Mouse (Mus musculus) intestine, postnatal 0 days (tissue): ENCODE data around the gene Pigb. TPM values are rescaled to one million over a fixed set of nuclear protein-coding genes. Genes with fewer than 3 reads are reported as not detected.

Source experiments
- ATAC-seq: fragments of 200-750 bp; cut with Nextera tagmentation; 2 replicates; pipeline ENCODE4 v1.8.0; 2017; ENCODE audit warnings: mild to moderate bottlenecking, moderate TSS enrichment, moderate library complexity
- H3K27ac ChIP-seq: fragments of 300-500 bp; sonication (generic); 2 replicates; pipeline ENCODE4 v1.5.1; 2014; ENCODE audit warnings: mild to moderate bottlenecking, low read depth, low read length, moderate library complexity
- H3K27me3 ChIP-seq: fragments of 300-500 bp; sonication (generic); replicated peaks from 2 replicates; pipeline ENCODE4 v1.6.1; 2014; ENCODE audit warnings: low read length, mixed read lengths; ENCODE audit not compliant: control insufficient read depth, insufficient read depth
- H3K36me3 ChIP-seq: fragments of 300-500 bp; sonication (generic); 2 replicates; pipeline ENCODE4 v1.6.1; 2014; ENCODE audit warnings: mild to moderate bottlenecking, moderate library complexity; ENCODE audit not compliant: control insufficient read depth, insufficient read depth
- H3K4me1 ChIP-seq: fragments of 300-500 bp; sonication (generic); replicated peaks from 2 replicates; pipeline ENCODE4 v1.6.1; 2014; ENCODE audit warnings: antibody characterized with exemption, low read length, mixed read lengths; ENCODE audit not compliant: control insufficient read depth, insufficient read depth
- H3K4me2 ChIP-seq: fragments of 300-500 bp; sonication (generic); replicated peaks from 2 replicates; pipeline ENCODE4 v1.6.1; 2014; ENCODE audit warnings: low read depth, mild to moderate bottlenecking, moderate library complexity
- H3K4me3 ChIP-seq: fragments of 300-500 bp; sonication (generic); 2 replicates; pipeline ENCODE4 v1.5.1; 2014; ENCODE audit warnings: low read depth, low read length
- H3K9ac ChIP-seq: fragments of 300-500 bp; sonication (generic); 2 replicates; pipeline ENCODE4 v1.6.1; 2014; ENCODE audit warnings: mild to moderate bottlenecking, low read depth, low read length
- H3K9me3 ChIP-seq: fragments of 300-500 bp; sonication (generic); 2 replicates; pipeline ENCODE4 v1.6.1; 2016; ENCODE audit warnings: mixed run types; ENCODE audit not compliant: control insufficient read depth
- CTCF ChIP-seq: sonication (generic); IDR thresholded peaks from 2 replicates; pipeline ENCODE4 v1.5.1; 2016; ENCODE audit warnings: low read depth, mild to moderate bottlenecking, control low read depth, antibody characterized with exemption, moderate library complexity
- WGBS: fragments of 180-500 bp; shearing (Covaris S2); extraction: QIAGEN DNeasy Blood & Tissue Kit; methylation state at CpG from one replicate; pipeline ENCODE4 v1.1.7; 2014; 5-methylcytosine and 5-hydroxymethylcytosine counted together
- polyA plus RNA-seq: library from polyadenylated mRNA; unstranded; fragments of >200 nt; fragmentation: Nextera tagmentation; extraction: Ambion mirVana; gene quantifications from 2 replicates; pipeline ENCODE4 v1.2.1, GENCODE M21; 2015

The Pigb gene
- polyA plus RNA-seq, 1 experiment from 2014 or later: 5.9 TPM

GRCm38 (mm10) chr9:73068688-73069087 lies 28.5 kb upstream of the Pigb start:
- no peak overlapping the region for H3K4me2 ChIP-seq
- H3K9ac ChIP-seq: no peak overlapping the region
- no peaks in the 10 kb centered on the region for H3K36me3 ChIP-seq
- no peaks in the 10 kb centered on the region for H3K9me3 ChIP-seq
- peak; percentile 81 for ATAC-seq
- H3K27ac ChIP-seq: peak overlapping the region; percentile 69
- H3K4me3 ChIP-seq: no peak overlapping the region
- no peaks in the 10 kb centered on the region for H3K27me3 ChIP-seq
- H3K4me1 ChIP-seq: no peaks in the 10 kb centered on the region
- WGBS: 50% methylated on average over 6 of the region's 6 CpGs
- TF ChIP-seq CTCF: no peak

DNA sequence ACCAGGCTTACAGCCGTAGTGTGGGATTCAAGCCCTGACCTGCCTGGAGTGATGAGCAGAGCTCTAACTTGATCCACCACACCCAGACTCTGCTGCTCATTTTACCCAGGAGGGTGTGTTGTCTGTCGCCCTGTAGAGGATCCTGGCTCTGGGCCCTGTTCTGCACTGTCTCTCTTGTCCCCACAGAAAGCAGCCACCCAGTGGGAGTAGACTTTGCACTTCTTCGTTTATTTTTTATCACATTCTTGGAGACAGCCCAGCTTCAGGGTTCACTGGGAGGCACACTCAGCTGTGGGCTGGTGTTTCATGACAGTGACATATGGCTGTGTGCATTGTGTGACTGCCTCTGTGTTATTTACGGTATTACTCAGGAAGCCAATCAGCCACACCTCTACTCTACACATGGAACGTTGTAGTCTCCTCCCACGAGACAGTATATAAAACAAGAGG lies 28.1 kb upstream of the Pigb start:
- no peaks in the 10 kb centered on the region for H3K9me3 ChIP-seq
- no peaks in the 10 kb centered on the region for H3K36me3 ChIP-seq
- no peaks in the 10 kb centered on the region for H3K4me1 ChIP-seq
- peak overlapping the region; percentile 6 for H3K4me2 ChIP-seq
- no peak for TF ChIP-seq CTCF
- H3K4me3 ChIP-seq: no peak overlapping the region
- no peak overlapping the region for H3K9ac ChIP-seq
- peak overlapping the region; percentile 69 for H3K27ac ChIP-seq
- 16% methylated on average over 6 of the region's 6 CpGs for WGBS
- peak; percentile 87 for ATAC-seq
- no peaks in the 10 kb centered on the region for H3K27me3 ChIP-seq

- H3K4me3 ChIP-seq: no peak overlapping the region
- ATAC-seq: no peak
Observed at GRCm38 (mm10) chr9:73067086-73067485, 26.9 kb upstream of the Pigb start.

DNA sequence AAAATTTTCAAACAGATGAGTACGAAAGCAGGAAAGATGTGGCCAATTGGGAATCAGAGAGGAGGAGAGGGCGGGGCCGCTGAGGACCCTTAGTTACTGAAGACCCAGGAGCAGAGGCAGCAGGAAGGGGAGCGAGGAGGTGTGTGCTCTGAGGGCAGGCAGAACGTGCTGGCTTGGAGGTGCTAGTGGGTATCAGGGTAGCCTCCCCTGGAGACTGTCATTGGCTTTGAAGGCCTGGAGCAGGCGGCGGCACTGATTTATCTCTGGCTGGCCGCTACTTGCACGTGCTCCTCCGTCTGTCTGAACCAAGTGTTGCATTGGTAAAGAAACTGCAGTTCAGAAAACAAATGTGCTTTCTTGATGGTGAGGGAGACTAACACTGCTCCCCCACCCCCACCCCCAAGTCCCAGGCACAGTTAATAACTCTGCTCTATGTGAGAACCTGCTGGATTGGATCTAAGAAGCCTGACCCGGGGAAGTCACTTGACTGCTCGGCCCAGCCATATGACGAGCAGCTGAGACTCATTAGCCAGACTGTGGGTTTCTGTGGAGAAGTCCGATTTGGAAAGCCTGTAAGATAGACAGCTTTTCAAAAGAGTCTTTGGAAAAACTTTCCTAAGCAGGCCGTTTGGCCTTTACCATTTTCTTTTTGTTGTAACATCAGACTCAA lies 23.6 kb upstream of the Pigb start:
- Histone ChIP-seq H3K9ac (no peak overlapping the region), H3K4me3 (no peak overlapping the region), H3K36me3 (no peaks in the 10 kb centered on the region), H3K27me3 (no peaks in the 10 kb centered on the region), H3K27ac (no peak overlapping the region), H3K4me1 (no peaks in the 10 kb centered on the region), H3K9me3 (no peaks in the 10 kb centered on the region), H3K4me2 (no peak overlapping the region; the same call in 1 of the 2 replicates)
- 39% methylated on average over 15 of the region's 15 CpGs for WGBS
- TF ChIP-seq CTCF: no peak
- ATAC-seq: no peak

More at GRCm38 (mm10) chr9:73067086-73067485, 26.9 kb upstream of the Pigb start:
- Histone ChIP-seq H3K9me3 (no peaks in the 10 kb centered on the region), H3K27ac (no peak overlapping the region), H3K9ac (no peak overlapping the region), H3K4me1 (no peaks in the 10 kb centered on the region), H3K36me3 (no peaks in the 10 kb centered on the region), H3K27me3 (no peaks in the 10 kb centered on the region), H3K4me2 (peak overlapping the region; percentile 31)
- TF ChIP-seq CTCF: no peak
- WGBS: 36% methylated on average over 10 of the region's 10 CpGs

- Histone ChIP-seq H3K4me2 (no peak overlapping the region), H3K4me3 (no peak overlapping the region), H3K9ac (no peak overlapping the region), H3K9me3 (no peaks in the 10 kb centered on the region), H3K36me3 (no peaks in the 10 kb centered on the region), H3K27ac (no peak overlapping the region), H3K27me3 (no peaks in the 10 kb centered on the region), H3K4me1 (no peaks in the 10 kb centered on the region)
- no peak for TF ChIP-seq CTCF
- ATAC-seq: no peak
- WGBS: 90% methylated on average over 4 of the region's 4 CpGs
Observed at GRCm38 (mm10) chr9:73059224-73059623, 19.0 kb upstream of the Pigb start.

GRCm38 (mm10) chr9:73055441-73055911 lies 15.3 kb upstream of the Pigb start:
- Histone ChIP-seq H3K9me3 (no peaks in the 10 kb centered on the region), H3K4me1 (no peaks in the 10 kb centered on the region), H3K27me3 (no peaks in the 10 kb centered on the region), H3K4me2 (no peak overlapping the region), H3K9ac (no peak overlapping the region), H3K4me3 (no peak overlapping the region), H3K27ac (no peak overlapping the region), H3K36me3 (no peaks in the 10 kb centered on the region)
- TF ChIP-seq CTCF: no peak
- 41% methylated on average over 10 of the region's 10 CpGs for WGBS
- ATAC-seq: no peak
